Mouse (Mus musculus): ENCODE measurements around the gene Ptchd3. TPM values are rescaled to one million over a fixed set of nuclear protein-coding genes. Genes with fewer than 3 reads are reported as not detected.

Ptchd3 gene
- polyA plus RNA-seq, 1 experiment from 2014 or later: not detected

GRCm38 (mm10) chr11:121845923-121846322 is 15.9 kb downstream of the Ptchd3 start:
- ATAC-seq: no peak
- H3K4me1 ChIP-seq (ENCODE audit: control insufficient read depth, insufficient read depth, low read length): no peaks in the 10 kb centered on the region
- H3K27me3 ChIP-seq (replicated peaks; ENCODE audit: control insufficient read depth, insufficient read depth, low read length): no peaks in the 10 kb centered on the region
- no peak overlapping the region for H3K4me2 ChIP-seq (ENCODE audit: low read length)
- 45% methylated on average over 2 of the region's 2 CpGs for WGBS
- H3K36me3 ChIP-seq (ENCODE audit: control insufficient read depth, insufficient read depth, low read length): no peaks in the 10 kb centered on the region
- DNase-seq (ENCODE audit: low spot score): peak; percentile 1
- no peak overlapping the region for H3K27ac ChIP-seq (ENCODE audit: low read depth, low read length)
- no peaks in the 10 kb centered on the region for H3K9me3 ChIP-seq (replicated peaks; ENCODE audit: control insufficient read depth, low read length)
- H3K4me3 ChIP-seq (ENCODE audit: low read depth, low read length): no peak overlapping the region
- no peak overlapping the region for H3K9ac ChIP-seq (ENCODE audit: low read length)

- no peaks in the 10 kb centered on the region for H3K27me3 ChIP-seq (replicated peaks; ENCODE audit: control insufficient read depth, insufficient read depth, low read length)
- H3K9me3 ChIP-seq (replicated peaks; ENCODE audit: control insufficient read depth, low read length): no peaks in the 10 kb centered on the region
- H3K4me3 ChIP-seq (ENCODE audit: low read depth, low read length): peak overlapping the region; percentile 40
- H3K27ac ChIP-seq (ENCODE audit: low read depth, low read length): peak overlapping the region; percentile 61
- ATAC-seq: peak; percentile 100
- H3K4me2 ChIP-seq (ENCODE audit: low read length): peak overlapping the region; percentile 60
- H3K36me3 ChIP-seq (ENCODE audit: control insufficient read depth, insufficient read depth, low read length): no peaks in the 10 kb centered on the region
- 1% methylated on average over 11 of the region's 11 CpGs for WGBS
- peak overlapping the region; percentile 58 for H3K9ac ChIP-seq (ENCODE audit: low read length)
- peak; percentile 97 for DNase-seq (ENCODE audit: low spot score)
- H3K4me1 ChIP-seq (ENCODE audit: control insufficient read depth, insufficient read depth, low read length): no peaks in the 10 kb centered on the region
Measured at GRCm38 (mm10) chr11:121847790-121848299, 17.8 kb downstream of the Ptchd3 start.

Other genes starting within 250 kb of the Ptchd3 start
- gene B3gntl1, start 157.1 kb upstream of the Ptchd3 start, polyA plus RNA-seq (2014; fragmentation: Nextera tagmentation; extraction: Ambion mirVana): 4.6 and 5.5 TPM in 2 replicates
- gene Metrnl, start 128.7 kb upstream of the Ptchd3 start, polyA plus RNA-seq (2014; fragmentation: Nextera tagmentation; extraction: Ambion mirVana): 3.7 and 5.8 TPM in 2 replicates

All from forebrain, embryonic 14.5 days (tissue).